Mouse (Mus musculus): ENCODE results near the gene Ddb2.

DNA sequence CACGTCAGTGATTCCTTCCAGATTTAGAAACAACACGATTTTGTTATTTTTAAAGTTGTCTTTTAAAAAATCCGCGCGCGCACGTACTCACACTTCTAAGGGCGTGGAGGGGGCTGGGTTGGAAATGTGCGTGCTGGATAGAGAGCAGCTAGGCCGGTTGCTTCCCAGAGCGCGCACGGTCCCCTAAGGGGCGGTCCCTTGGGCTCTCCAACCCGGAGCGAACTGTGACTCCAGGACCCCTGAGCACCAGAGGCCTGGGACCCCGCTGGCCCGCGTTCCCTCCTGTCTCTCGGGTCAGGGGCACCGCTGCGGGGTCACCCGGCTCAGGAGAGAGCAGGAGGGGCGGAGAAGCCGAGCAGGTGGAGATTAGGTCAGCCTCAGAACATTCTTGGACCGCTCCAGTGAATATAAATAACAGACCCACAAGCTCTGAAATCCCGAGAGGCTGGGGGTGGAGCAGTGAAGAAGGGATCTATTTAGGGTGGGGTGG, 18.9 kb upstream of the Ddb2 start, which contains the start of gene Pacsin3:
- no peak for TF ChIP-seq POLR2A (IDR thresholded peaks at IDR 0.05; ENCODE audit: extremely low read depth, insufficient read depth, low read length)
- no peak for TF ChIP-seq CTCF (IDR thresholded peaks at IDR 0.05; ENCODE audit: low read depth, low read length)
